Mouse (Mus musculus) C2C12 (cell line): ENCODE results near the gene Upf3a.
"Not testable (repeated sequence)": the region's sequence is repeated elsewhere in the genome, so short reads cannot be mapped to it uniquely, and the experiment has no call there.

Source experiments
- MAX ChIP-seq: IDR thresholded peaks from one replicate; pipeline ENCODE4 v1.6.1; 2011; ENCODE audit warnings: mild to moderate bottlenecking, control low read depth
- USF1 ChIP-seq: IDR thresholded peaks from one replicate; pipeline ENCODE4 v1.6.1; 2011; ENCODE audit warnings: low read depth, mild to moderate bottlenecking, control low read depth, moderate library complexity

DNA sequence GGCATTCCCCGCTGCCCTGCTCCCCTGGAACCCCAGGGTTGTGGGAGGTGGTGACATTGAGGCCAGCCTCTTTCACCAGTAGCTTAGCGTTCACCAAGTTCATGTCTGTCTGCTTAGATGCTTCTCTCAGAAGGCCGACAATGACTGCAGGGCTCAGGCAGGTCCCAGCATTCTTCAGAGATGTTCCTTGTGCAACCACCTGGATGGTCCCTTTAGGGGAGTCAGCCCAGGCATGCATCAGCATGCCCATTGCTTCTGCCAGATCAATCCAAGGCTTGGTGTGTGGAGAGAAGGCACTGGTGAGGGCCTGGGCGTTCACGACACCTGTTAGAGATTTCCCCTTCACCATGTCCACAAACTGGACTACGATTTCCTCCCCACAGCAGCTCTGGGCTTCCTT lies 39.2 kb upstream of the Upf3a start:
- not testable (repeated sequence) for TF ChIP-seq USF1, MAX
